Mouse (Mus musculus) pancreas, adult 10 weeks (tissue): ENCODE results near the gene Sdccag8. TPM values are rescaled to one million over a fixed set of nuclear protein-coding genes. Genes with fewer than 3 reads are reported as not detected.

Source experiments
- polyA plus RNA-seq: library from polyadenylated mRNA; stranded (reverse); fragments of 350-450 nt; fragmentation: Illumina TruSeq; extraction: RNeasy Lipid Tissue Mini Kit (QIAGEN cat#74804); gene quantifications from one replicate; pipeline ENCODE4 v1.2.3, GENCODE M21; 2015; ENCODE audit warnings: low read depth, low replicate concordance; ENCODE audit not compliant: insufficient read depth

The Sdccag8 gene
- polyA plus RNA-seq, result 4.1 TPM

DNA sequence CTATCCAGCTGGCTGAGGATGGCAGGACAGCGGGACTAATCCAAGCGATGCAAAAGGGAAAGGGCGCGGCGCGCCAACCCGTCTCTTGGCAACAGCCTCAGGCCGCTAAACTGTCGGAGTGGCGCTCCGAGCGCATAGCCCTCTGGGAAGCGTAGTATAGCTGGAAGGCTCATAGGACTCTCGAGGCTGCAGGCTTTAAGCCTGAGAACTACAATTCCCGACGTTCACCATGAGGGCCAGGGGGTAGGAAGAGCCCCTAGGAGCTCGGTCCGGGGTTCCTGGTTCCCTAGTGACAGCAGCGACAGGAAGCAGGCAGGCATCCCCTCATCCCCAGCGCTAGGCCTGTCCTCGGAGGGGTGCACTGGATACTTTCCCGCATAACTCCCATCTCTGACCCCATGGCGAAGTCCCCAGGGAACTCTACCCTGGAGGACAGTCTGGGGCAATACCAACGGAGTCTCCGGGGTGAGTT lies at the start of gene Sdccag8:
Gene Sdccag8, plus strand, starts transcription at position 70 of the 472 bp plus-strand sequence.

DNA sequence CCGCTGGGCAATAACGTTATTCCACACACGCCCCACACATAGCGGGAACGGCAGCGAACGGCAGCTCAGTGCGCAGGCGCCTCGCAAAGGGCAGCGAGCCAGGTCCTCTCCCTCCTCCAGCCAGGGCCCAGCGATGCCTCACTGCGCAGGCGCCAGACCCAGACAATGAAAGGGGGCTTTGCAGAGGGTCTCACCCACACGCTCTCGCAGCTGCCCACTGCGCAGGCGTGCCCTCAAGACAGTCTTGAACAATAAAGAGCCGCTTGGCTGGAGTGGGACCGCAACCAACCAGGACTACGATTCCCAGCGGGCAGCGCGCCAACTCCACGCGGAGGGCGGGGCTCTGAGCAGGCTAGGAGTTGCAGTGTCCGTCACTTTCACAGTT lies 432 bp upstream of the Sdccag8 start, which contains the start of gene Cep170:
Gene Cep170, minus strand, starts transcription at position 32 of the 385 bp plus-strand sequence.

Other genes starting within 250 kb of the Sdccag8 start
- 10.2 TPM for gene Cep170, start 593 bp upstream of the Sdccag8 start, polyA plus RNA-seq